Mouse (Mus musculus) cerebellum, postnatal 14 days (tissue): ENCODE results near the gene Klri1.
"Not testable (repeated sequence)": the region's sequence is repeated elsewhere in the genome, so short reads cannot be mapped to it uniquely, and the experiment has no call there.

ENCODE experiments used
- DNase-seq, 2 experiments: peaks; one replicate each; pipeline ENCODE4 v3.0.0; 2021; ENCODE audit warnings: mixed read lengths in 2 of 2

Gene Klri1

DNA sequence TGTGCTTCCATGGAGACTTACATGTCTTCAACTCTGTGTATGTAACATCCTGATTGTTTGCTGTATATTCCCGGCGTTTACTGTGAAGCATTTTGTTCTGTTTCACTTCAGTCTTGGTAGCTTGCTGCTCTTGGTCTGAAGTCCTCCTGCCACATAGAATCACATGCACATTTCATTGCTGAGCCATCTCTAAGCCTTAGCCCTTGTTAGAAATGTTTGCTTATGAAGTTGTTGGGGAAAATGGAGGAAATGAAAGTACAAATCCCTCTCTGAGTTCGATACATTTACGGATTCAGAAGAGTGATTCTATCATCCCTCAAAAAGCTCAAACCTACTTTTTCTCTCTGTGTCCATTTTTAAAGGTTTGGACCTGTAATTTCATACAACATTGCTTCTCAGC lies at the start of gene Klri1:
Klri1 (minus strand) TSS at position 101 of the 400 bp plus-strand sequence.
- no peak for DNase-seq

GRCm38 (mm10) chr6:129747654-129748032 lies 30.7 kb upstream of the Klri1 start:
- no peak for DNase-seq

DNA sequence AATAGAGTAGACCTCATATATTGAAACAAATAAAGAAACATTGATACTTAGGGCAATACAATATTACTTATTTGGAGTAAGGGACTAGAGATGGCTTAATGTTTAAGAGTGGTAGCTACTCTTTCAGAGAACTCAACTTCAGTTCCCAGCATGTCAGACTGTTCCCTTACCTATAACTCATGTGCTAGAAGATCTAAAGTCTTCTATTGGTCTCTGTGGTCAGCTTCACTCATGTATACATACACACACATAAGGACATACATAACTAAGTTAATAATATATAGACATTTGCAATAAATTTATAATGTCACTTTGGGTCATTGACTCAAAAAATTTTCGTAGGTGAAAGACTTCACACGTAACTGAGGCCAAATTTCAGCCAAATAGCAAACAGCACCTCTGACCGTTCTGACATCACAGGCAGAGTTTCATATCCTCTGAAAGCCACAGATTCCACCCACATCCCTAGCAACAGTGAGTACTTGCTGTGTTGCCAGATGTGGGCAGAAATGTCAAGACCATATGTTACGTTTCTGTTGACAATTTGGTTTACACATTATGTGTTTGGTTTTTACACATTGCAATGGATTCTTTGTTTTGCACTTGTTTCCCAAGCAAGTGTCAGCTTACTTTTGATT lies 30.2 kb upstream of the Klri1 start:
- no peak for DNase-seq

DNA sequence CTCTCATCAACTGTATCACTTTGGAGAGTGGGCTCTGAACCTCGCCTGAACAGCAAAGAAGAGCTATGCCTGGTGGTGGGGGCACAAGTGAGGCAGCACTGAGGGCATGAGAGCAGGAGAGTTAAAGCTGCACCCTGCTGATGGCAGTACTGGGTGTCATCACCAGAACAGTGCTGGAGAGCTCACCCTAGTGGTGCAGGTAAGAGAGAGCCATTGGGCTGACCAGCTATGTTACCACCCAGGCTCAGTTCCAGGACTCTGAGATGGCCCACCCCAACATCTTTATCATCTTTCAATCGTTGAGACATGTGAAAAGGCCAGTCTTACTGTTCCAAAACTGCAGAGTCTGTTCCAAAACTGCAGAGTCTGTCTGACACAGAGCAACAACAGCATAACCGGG lies 29.2 kb upstream of the Klri1 start:
- DNase-seq = no peak

GRCm38 (mm10) chr6:129740069-129740721 lies 23.3 kb upstream of the Klri1 start, which contains the start of gene Klri2:
TSS of gene Klri2 (minus strand) at chr6:129740484.
- DNase-seq = no peak

- no peak for DNase-seq
These were observed 19.5 kb upstream of the Klri1 start for GRCm38 (mm10) chr6:129736414-129736813.

DNA sequence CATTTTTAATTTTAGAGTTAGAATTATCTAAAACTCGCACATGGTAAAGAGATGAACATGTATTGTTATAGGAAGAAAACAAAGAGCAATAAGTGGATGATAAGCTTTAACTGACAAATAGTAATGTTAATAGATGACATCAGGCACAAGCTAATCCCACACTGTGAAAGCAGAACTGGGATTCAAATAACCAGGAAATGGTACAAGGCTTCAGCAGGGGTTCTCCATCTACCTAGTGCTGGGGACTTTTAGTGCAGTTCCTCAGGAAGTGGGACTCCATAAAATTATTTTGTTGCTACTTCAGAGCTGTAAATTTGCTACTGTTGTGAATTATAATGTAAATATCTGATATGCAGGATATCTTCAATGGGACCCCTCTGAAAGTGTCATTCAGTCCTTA lies 10.3 kb upstream of the Klri1 start:
- DNase-seq = no peak

GRCm38 (mm10) chr6:129721390-129721789 lies 4.5 kb upstream of the Klri1 start:
- DNase-seq = no peak

GRCm38 (mm10) chr6:129720487-129720886 lies 3.6 kb upstream of the Klri1 start:
- DNase-seq = no peak

- no peak for DNase-seq
These were observed 3.4 kb downstream of the Klri1 start for GRCm38 (mm10) chr6:129713566-129713965.

DNA sequence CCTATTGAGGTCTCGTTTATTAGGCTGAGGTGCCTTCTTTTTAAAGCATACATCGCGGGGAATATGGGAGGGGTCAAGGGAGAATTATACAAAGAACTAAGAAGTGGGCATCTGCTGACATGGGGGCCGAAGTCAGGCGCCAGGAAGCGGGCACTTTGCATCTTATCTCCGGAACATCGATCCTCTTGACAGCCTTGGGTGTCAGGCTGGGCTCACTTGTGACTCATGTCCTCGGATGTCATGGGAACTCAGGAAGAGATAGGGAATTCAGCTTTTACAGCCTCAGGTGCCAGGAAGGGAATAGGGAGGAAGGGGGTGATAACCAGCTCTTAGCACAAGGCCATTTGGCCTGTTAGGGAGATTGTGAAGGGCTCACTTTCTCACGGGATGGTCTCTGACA lies 25.5 kb downstream of the Klri1 start:
- DNase-seq = not testable (repeated sequence)

- peak; percentile 5 to 28 for DNase-seq
These were observed 36.6 kb downstream of the Klri1 start for GRCm38 (mm10) chr6:129680379-129680778.

- no peak for DNase-seq
These were observed 38.1 kb downstream of the Klri1 start, which contains the start of gene Klrc1 for GRCm38 (mm10) chr6:129678873-129679272. TSS of gene Klrc1 (minus strand) at chr6:129678973.

DNA sequence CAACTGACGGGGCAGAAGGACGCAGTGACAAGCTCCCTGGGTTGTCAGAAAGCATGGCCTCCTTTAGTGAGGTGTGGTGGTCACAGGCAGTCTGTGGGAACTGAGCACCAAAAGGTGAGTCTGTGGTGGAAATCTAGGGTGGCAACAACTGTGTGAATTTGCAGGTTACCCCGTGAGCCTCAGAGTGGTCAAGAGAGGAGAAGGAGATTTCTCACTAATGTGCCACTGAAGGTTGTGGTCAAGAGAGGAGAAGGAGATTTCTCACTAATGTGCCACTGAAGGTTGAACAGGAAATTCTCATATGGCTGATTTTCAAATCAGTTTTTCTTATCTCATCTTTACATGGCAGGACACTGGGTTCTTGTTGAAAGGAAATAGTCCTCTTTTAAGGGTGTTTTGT lies 55.6 kb downstream of the Klri1 start:
- not testable (repeated sequence) for DNase-seq

- DNase-seq = not testable (repeated sequence)
These were observed 56.3 kb downstream of the Klri1 start, which contains the start of gene Klrc2 for GRCm38 (mm10) chr6:129660589-129660988. TSS of gene Klrc2 (minus strand) at chr6:129660689.
